Mouse (Mus musculus): ENCODE results near the gene Crispld2.

- no peak for TF ChIP-seq RAD21 (IDR thresholded peaks at IDR 0.05; ENCODE audit: low read depth, low read length)
- TF ChIP-seq EP300 (IDR thresholded peaks at IDR 0.05; ENCODE audit: low read length) = no peak
- TF ChIP-seq MAX (IDR thresholded peaks at IDR 0.05; ENCODE audit: low read length) = no peak
- no peak for TF ChIP-seq USF2 (conservative IDR thresholded peaks at IDR 0.05; ENCODE audit: low read depth, low read length)
- TF ChIP-seq CTCF (conservative IDR thresholded peaks at IDR 0.05 in 1 of 2, IDR thresholded peaks at IDR 0.05 in 1 of 2; ENCODE audit: low read depth in 2 of 2, low read length in 2 of 2) = no peak
- no peak for TF ChIP-seq CHD1 (IDR thresholded peaks at IDR 0.05; ENCODE audit: low read depth, low read length)
- TF ChIP-seq USF1 (IDR thresholded peaks at IDR 0.05; ENCODE audit: low read depth, low read length) = no peak
- no peak for TF ChIP-seq ZNF384 (IDR thresholded peaks at IDR 0.05; ENCODE audit: low read depth, low read length)
- no peak for TF ChIP-seq TCF12 (IDR thresholded peaks at IDR 0.05; ENCODE audit: low read depth, low read length)
- TF ChIP-seq POLR2A (IDR thresholded peaks at IDR 0.05; ENCODE audit: low read depth, low read length) = no peak
- TF ChIP-seq MAZ (IDR thresholded peaks at IDR 0.05; ENCODE audit: low read depth, low read length) = no peak
- TF ChIP-seq TBP (conservative IDR thresholded peaks at IDR 0.05; ENCODE audit: low read depth, low read length) = no peak
- no peak for TF ChIP-seq E2F4 (IDR thresholded peaks at IDR 0.05; ENCODE audit: insufficient replicate concordance, low read depth, low read length)
Measured at GRCm38 (mm10) chr8:119994114-119994513, 1.9 kb downstream of the Crispld2 start.
